Mouse (Mus musculus): ENCODE measurements around the gene Sfrp5. TPM values are rescaled to one million over a fixed set of nuclear protein-coding genes. Genes with fewer than 3 reads are reported as not detected.

Sfrp5 gene
- polyA plus RNA-seq, 1 experiment from 2014 or later = not detected

- Histone ChIP-seq H3K4me1 (ENCODE audit: insufficient read depth) (no peaks in the 10 kb centered on the region), H3K36me3 (replicated peaks; ENCODE audit: insufficient read depth, low read length) (no peaks in the 10 kb centered on the region), H3K9me3 (ENCODE audit: low read length) (no peaks in the 10 kb centered on the region), H3K9ac (replicated peaks) (no peak overlapping the region), H3K27me3 (ENCODE audit: insufficient read depth, low read length) (peaks cover 41% of the 10 kb centered on the region), H3K4me2 (ENCODE audit: low read depth, low read length) (no peak overlapping the region), H3K4me3 (ENCODE audit: low read depth, low read length) (no peak overlapping the region), H3K27ac (ENCODE audit: low read depth) (no peak overlapping the region)
- TF ChIP-seq EP300 (IDR thresholded peaks at IDR 0.05; ENCODE audit: low read depth) (no peak), CTCF (IDR thresholded peaks at IDR 0.05; ENCODE audit: low read depth) (no peak)
- 82% methylated on average over 8 of the region's 8 CpGs for WGBS (ENCODE audit: insufficient replicate concordance)
- no peak for ATAC-seq
- DNase-seq = no peak
Observed at GRCm38 (mm10) chr19:42205201-42205600, 3.1 kb upstream of the Sfrp5 start.

GRCm38 (mm10) chr19:42204306-42204705 is 2.3 kb upstream of the Sfrp5 start:
- H3K4me2 ChIP-seq (ENCODE audit: low read depth, low read length) = no peak overlapping the region
- H3K9me3 ChIP-seq (ENCODE audit: low read length) = no peaks in the 10 kb centered on the region
- ATAC-seq (no peak), DNase-seq (no peak)
- no peaks in the 10 kb centered on the region for H3K36me3 ChIP-seq (replicated peaks; ENCODE audit: insufficient read depth, low read length)
- no peak overlapping the region for H3K4me3 ChIP-seq (ENCODE audit: low read depth, low read length)
- TF ChIP-seq EP300 (IDR thresholded peaks at IDR 0.05; ENCODE audit: low read depth) (no peak), CTCF (IDR thresholded peaks at IDR 0.05; ENCODE audit: low read depth) (no peak)
- 71% methylated on average over 4 of the region's 4 CpGs for WGBS (ENCODE audit: insufficient replicate concordance)
- no peaks in the 10 kb centered on the region for H3K4me1 ChIP-seq (ENCODE audit: insufficient read depth)
- H3K27me3 ChIP-seq (ENCODE audit: insufficient read depth, low read length) = peaks cover 49% of the 10 kb centered on the region
- H3K27ac ChIP-seq (ENCODE audit: low read depth) = no peak overlapping the region
- no peak overlapping the region for H3K9ac ChIP-seq (replicated peaks)

DNA sequence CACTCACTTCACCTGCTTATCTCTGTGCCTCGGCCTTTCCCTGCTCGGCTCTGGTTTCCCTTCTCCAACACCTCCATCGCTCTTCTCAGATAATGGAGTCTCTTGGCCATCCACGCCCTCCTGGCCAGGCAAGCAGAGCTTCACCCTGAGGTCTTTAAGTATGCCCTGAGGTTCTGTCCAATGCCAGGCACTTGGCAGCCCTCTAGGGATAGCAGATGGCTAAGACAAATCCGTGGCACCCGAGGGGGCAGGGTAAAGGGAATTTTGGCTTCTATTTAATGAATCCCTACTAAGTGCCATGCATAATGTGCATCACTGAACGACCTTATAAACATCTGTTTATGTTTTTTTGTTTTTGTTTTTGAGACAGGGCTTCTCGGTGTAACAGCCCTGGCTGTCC is 415 bp upstream of the Sfrp5 start:
- no peak overlapping the region for H3K27ac ChIP-seq (ENCODE audit: low read depth)
- H3K4me3 ChIP-seq (ENCODE audit: low read depth, low read length) = no peak overlapping the region
- H3K4me1 ChIP-seq (ENCODE audit: insufficient read depth) = no peaks in the 10 kb centered on the region
- TF ChIP-seq EP300 (IDR thresholded peaks at IDR 0.05; ENCODE audit: low read depth) (no peak), CTCF (IDR thresholded peaks at IDR 0.05; ENCODE audit: low read depth) (no peak)
- DNase-seq = no peak
- ATAC-seq = no peak
- H3K4me2 ChIP-seq (ENCODE audit: low read depth, low read length) = no peak overlapping the region
- no peaks in the 10 kb centered on the region for H3K36me3 ChIP-seq (replicated peaks; ENCODE audit: insufficient read depth, low read length)
- no peak overlapping the region for H3K9ac ChIP-seq (replicated peaks)
- 29% methylated on average over 8 of the region's 8 CpGs for WGBS (ENCODE audit: insufficient replicate concordance)
- H3K27me3 ChIP-seq (ENCODE audit: insufficient read depth, low read length) = peaks cover 55% of the 10 kb centered on the region
- no peaks in the 10 kb centered on the region for H3K9me3 ChIP-seq (ENCODE audit: low read length)

DNA sequence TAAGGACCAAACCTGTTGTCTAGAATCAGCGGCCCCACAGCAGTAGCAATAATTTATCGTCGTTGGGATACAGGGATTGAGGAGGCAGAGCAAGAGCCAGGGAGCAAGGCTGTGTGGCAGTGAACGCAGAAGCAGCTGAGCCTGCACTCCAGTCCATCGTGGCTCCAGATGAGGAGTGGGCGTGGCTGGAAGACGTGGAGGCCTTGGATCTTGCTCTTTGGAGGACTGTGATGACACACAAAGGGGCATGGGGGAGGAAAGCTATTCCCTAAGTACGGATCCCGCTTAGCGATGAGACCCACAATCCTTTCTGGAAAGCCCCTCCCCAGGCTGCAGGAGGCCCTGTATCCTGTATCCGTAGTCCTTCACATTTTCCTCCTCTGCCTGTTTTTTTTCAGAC is 4.0 kb downstream of the Sfrp5 start:
- ATAC-seq = no peak
- Histone ChIP-seq H3K27ac (ENCODE audit: low read depth) (no peak overlapping the region), H3K9me3 (ENCODE audit: low read length) (no peaks in the 10 kb centered on the region), H3K27me3 (ENCODE audit: insufficient read depth, low read length) (peaks cover 42% of the 10 kb centered on the region), H3K4me1 (ENCODE audit: insufficient read depth) (no peaks in the 10 kb centered on the region), H3K36me3 (replicated peaks; ENCODE audit: insufficient read depth, low read length) (no peaks in the 10 kb centered on the region), H3K9ac (replicated peaks) (no peak overlapping the region), H3K4me3 (ENCODE audit: low read depth, low read length) (no peak overlapping the region), H3K4me2 (ENCODE audit: low read depth, low read length) (no peak overlapping the region)
- no peak for DNase-seq
- TF ChIP-seq CTCF (IDR thresholded peaks at IDR 0.05; ENCODE audit: low read depth) (no peak), EP300 (IDR thresholded peaks at IDR 0.05; ENCODE audit: low read depth) (no peak)
- 60% methylated on average over 11 of the region's 11 CpGs for WGBS (ENCODE audit: insufficient replicate concordance)

GRCm38 (mm10) chr19:42197066-42197465 is 5.0 kb downstream of the Sfrp5 start:
- no peak overlapping the region for H3K9ac ChIP-seq (replicated peaks)
- no peaks in the 10 kb centered on the region for H3K4me1 ChIP-seq (ENCODE audit: insufficient read depth)
- no peaks in the 10 kb centered on the region for H3K9me3 ChIP-seq (ENCODE audit: low read length)
- no peak overlapping the region for H3K4me2 ChIP-seq (ENCODE audit: low read depth, low read length)
- ATAC-seq (no peak), DNase-seq (no peak)
- peaks cover 33% of the 10 kb centered on the region for H3K27me3 ChIP-seq (ENCODE audit: insufficient read depth, low read length)
- TF ChIP-seq EP300 (IDR thresholded peaks at IDR 0.05; ENCODE audit: low read depth) = no peak
- peak; percentile 20; the same call in 1 of the 2 replicates for TF ChIP-seq CTCF (IDR thresholded peaks at IDR 0.05; ENCODE audit: low read depth)
- H3K36me3 ChIP-seq (replicated peaks; ENCODE audit: insufficient read depth, low read length) = peaks cover 4% of the 10 kb centered on the region; the same call in 1 of the 2 replicates
- no peak overlapping the region for H3K4me3 ChIP-seq (ENCODE audit: low read depth, low read length)
- no peak overlapping the region for H3K27ac ChIP-seq (ENCODE audit: low read depth)
- WGBS (ENCODE audit: insufficient replicate concordance) = 63% methylated on average over 4 of the region's 4 CpGs

DNA sequence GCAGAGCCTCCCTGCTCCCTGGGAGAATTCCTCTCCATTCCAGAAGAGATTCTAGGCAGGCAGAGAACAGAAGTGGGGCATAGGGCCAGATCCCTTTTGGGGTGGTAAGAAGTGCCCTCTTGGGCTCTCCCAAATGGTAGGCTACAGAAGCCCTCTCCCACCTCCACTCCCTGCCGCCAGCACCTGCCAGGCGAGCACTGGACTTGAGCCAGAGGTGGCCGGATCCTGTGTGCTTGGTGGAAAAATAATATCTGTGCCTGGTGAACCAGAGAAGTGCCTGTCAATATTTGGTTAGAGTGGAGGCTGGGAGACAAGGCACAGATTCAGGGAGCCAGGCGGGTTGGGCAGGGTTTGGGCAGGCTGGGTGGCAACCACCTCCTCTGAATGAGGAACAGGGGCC is 5.7 kb downstream of the Sfrp5 start:
- no peaks in the 10 kb centered on the region for H3K4me1 ChIP-seq (ENCODE audit: insufficient read depth)
- no peak for TF ChIP-seq CTCF (IDR thresholded peaks at IDR 0.05; ENCODE audit: low read depth)
- TF ChIP-seq EP300 (IDR thresholded peaks at IDR 0.05; ENCODE audit: low read depth) = no peak
- H3K4me2 ChIP-seq (ENCODE audit: low read depth, low read length) = no peak overlapping the region
- H3K9me3 ChIP-seq (ENCODE audit: low read length) = no peaks in the 10 kb centered on the region
- no peak overlapping the region for H3K9ac ChIP-seq (replicated peaks)
- no peak for DNase-seq
- H3K27me3 ChIP-seq (ENCODE audit: insufficient read depth, low read length) = peaks cover 26% of the 10 kb centered on the region
- peaks cover 10% of the 10 kb centered on the region for H3K36me3 ChIP-seq (replicated peaks; ENCODE audit: insufficient read depth, low read length)
- no peak for ATAC-seq
- 54% methylated on average over 4 of the region's 4 CpGs for WGBS (ENCODE audit: insufficient replicate concordance)
- H3K4me3 ChIP-seq (ENCODE audit: low read depth, low read length) = no peak overlapping the region
- H3K27ac ChIP-seq (ENCODE audit: low read depth) = no peak overlapping the region

- DNase-seq (no peak), ATAC-seq (no peak)
- H3K9ac ChIP-seq (replicated peaks) = no peak overlapping the region
- H3K4me3 ChIP-seq (ENCODE audit: low read depth, low read length) = no peak overlapping the region
- 93% methylated on average over 2 of the region's 2 CpGs for WGBS (ENCODE audit: insufficient replicate concordance)
- no peaks in the 10 kb centered on the region for H3K27me3 ChIP-seq (ENCODE audit: insufficient read depth, low read length)
- no peak for TF ChIP-seq CTCF (IDR thresholded peaks at IDR 0.05; ENCODE audit: low read depth)
- TF ChIP-seq EP300 (IDR thresholded peaks at IDR 0.05; ENCODE audit: low read depth) = no peak
- no peak overlapping the region for H3K4me2 ChIP-seq (ENCODE audit: low read depth, low read length)
- H3K27ac ChIP-seq (ENCODE audit: low read depth) = no peak overlapping the region
- H3K36me3 ChIP-seq (replicated peaks; ENCODE audit: insufficient read depth, low read length) = peaks cover 22% of the 10 kb centered on the region
- H3K9me3 ChIP-seq (ENCODE audit: low read length) = no peaks in the 10 kb centered on the region
- H3K4me1 ChIP-seq (ENCODE audit: insufficient read depth) = no peaks in the 10 kb centered on the region
Observed at GRCm38 (mm10) chr19:42193311-42193710, 8.7 kb downstream of the Sfrp5 start.

Data from liver, postnatal 0 days (tissue).